Mouse (Mus musculus) limb, embryonic 14.5 days (tissue): ENCODE data around the gene Adamts16. TPM values are rescaled to one million over a fixed set of nuclear protein-coding genes. Genes with fewer than 3 reads are reported as not detected.

Experiments
- ATAC-seq: fragments of 200-750 bp; cut with Nextera tagmentation; 2 replicates; pipeline ENCODE4 v1.8.0; 2017; ENCODE audit warnings: low read depth, moderate number of reproducible peaks, moderate TSS enrichment; ENCODE audit not compliant: low FRiP score
- DNase-seq: peaks from one replicate; pipeline ENCODE4 v3.0.0-alpha.2; 2015; ENCODE audit warnings: low spot score
- H3K27ac ChIP-seq: fragments of 300-500 bp; sonication (generic); replicated peaks from 2 replicates; pipeline ENCODE4 v1.5.1; 2014; ENCODE audit warnings: low read depth, mild to moderate bottlenecking, low read length, moderate library complexity, mixed read lengths
- H3K27me3 ChIP-seq: fragments of 300-500 bp; sonication (generic); 2 replicates; pipeline ENCODE4 v1.6.1; 2014; ENCODE audit warnings: low read length, mixed read lengths; ENCODE audit not compliant: control insufficient read depth, insufficient read depth
- H3K36me3 ChIP-seq: fragments of 300-500 bp; sonication (generic); 2 replicates; pipeline ENCODE4 v1.6.1; 2014; ENCODE audit warnings: mild to moderate bottlenecking, low read length, moderate library complexity, mixed read lengths; ENCODE audit not compliant: control insufficient read depth, insufficient read depth
- H3K4me1 ChIP-seq: fragments of 300-500 bp; sonication (generic); 2 replicates; pipeline ENCODE4 v1.6.1; 2014; ENCODE audit warnings: antibody characterized with exemption, low read length, mixed read lengths; ENCODE audit not compliant: control insufficient read depth, insufficient read depth
- H3K4me2 ChIP-seq: fragments of 300-500 bp; sonication (generic); replicated peaks from 2 replicates; pipeline ENCODE4 v1.6.1; 2014; ENCODE audit warnings: low read depth, mild to moderate bottlenecking, low read length, moderate library complexity; ENCODE audit not compliant: severe bottlenecking
- H3K4me3 ChIP-seq: fragments of 300-500 bp; sonication (generic); replicated peaks from 2 replicates; pipeline ENCODE4 v1.5.1; 2014; ENCODE audit warnings: low read length
- H3K9ac ChIP-seq: fragments of 300-500 bp; sonication (generic); 2 replicates; pipeline ENCODE4 v1.6.1; 2014; ENCODE audit warnings: mild to moderate bottlenecking, low read depth, low read length, moderate library complexity; ENCODE audit not compliant: severe bottlenecking
- H3K9me3 ChIP-seq: fragments of 300-500 bp; sonication (generic); 2 replicates; pipeline ENCODE4 v1.6.1; 2016; ENCODE audit warnings: low read length; ENCODE audit not compliant: control insufficient read depth
- POLR2A ChIP-seq: fragments of 200-500 bp; IDR thresholded peaks from 2 replicates; pipeline ENCODE4 v1.8.0; 2012; ENCODE audit warnings: inconsistent platforms, mild to moderate bottlenecking, moderate library complexity, borderline replicate concordance; ENCODE audit not compliant: insufficient read depth, insufficient read length; ENCODE audit errors: extremely low read depth
- WGBS: fragments of 180-500 bp; shearing (Covaris S2); extraction: QIAGEN DNeasy Blood & Tissue Kit; methylation state at CpG from one replicate; pipeline ENCODE4 v1.1.7; 2014; 5-methylcytosine and 5-hydroxymethylcytosine counted together
- polyA plus RNA-seq, 2 experiments: library from polyadenylated mRNA; depleted of rRNA in 1 of 2; stranded (reverse) in 1 of 2; unstranded in 1 of 2; fragments of >200 nt; fragmentation: Nextera tagmentation in 1 of 2; extraction: Ambion mirVana in 1 of 2; gene quantifications; 2 replicates each; pipeline versions ENCODE4 v1.2.1 to v1.2.3; 2012 to 2014

The Adamts16 gene
- polyA plus RNA-seq, 2 experiments: 1.8 to 4.7 TPM

DNA sequence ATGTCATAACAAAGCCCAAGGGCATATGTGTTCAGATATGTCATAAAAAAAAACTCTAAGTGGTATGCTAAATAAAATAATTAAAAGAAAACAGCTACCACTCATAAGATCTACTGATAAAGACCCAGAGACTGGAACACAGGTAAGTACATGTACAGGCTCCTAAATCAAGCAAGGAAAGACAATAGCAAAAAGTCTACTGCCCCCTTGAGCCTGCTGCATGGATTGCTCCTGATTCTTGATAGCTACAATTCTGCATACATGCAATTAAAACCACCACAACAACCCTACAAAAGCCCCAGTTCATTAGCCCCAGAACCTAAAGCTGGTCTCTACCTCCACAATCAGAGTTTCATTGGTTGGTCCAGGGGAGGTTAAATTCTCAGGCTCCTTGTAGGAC lies 74.1 kb downstream of the Adamts16 start:
- no peak overlapping the region for H3K4me2 ChIP-seq
- no peaks in the 10 kb centered on the region for H3K9me3 ChIP-seq
- no peaks in the 10 kb centered on the region for H3K4me1 ChIP-seq
- no peak overlapping the region for H3K4me3 ChIP-seq
- no peak overlapping the region for H3K9ac ChIP-seq
- ATAC-seq: no peak
- H3K27me3 ChIP-seq: no peaks in the 10 kb centered on the region
- H3K27ac ChIP-seq: no peak overlapping the region
- no peak for DNase-seq
- no peaks in the 10 kb centered on the region for H3K36me3 ChIP-seq
- no peak for TF ChIP-seq POLR2A

DNA sequence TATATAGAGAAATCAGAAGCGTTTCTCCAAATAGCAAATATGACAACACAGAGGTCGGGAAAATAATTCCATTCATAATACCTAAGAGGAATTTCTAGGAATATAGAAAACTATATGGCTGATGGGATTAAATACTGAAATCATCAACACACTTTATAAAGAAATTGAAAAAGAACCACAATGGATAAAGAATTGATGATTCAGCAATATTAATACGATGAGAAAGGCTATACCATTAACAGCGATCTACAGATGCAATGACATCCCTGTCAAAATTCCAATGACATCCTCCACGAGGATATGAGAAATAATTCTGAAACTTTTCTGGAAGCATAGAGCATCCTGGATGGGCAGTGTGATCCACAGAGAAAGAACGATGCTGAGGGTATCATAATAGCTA lies 76.9 kb downstream of the Adamts16 start:
- ATAC-seq (no peak), DNase-seq (no peak)
- Histone ChIP-seq H3K36me3 (no peaks in the 10 kb centered on the region), H3K9ac (no peak overlapping the region), H3K4me2 (no peak overlapping the region), H3K4me3 (no peak overlapping the region), H3K9me3 (no peaks in the 10 kb centered on the region), H3K27me3 (no peaks in the 10 kb centered on the region), H3K27ac (no peak overlapping the region), H3K4me1 (no peaks in the 10 kb centered on the region)
- TF ChIP-seq POLR2A: no peak
- WGBS: 84% methylated on average over 6 of the region's 6 CpGs

DNA sequence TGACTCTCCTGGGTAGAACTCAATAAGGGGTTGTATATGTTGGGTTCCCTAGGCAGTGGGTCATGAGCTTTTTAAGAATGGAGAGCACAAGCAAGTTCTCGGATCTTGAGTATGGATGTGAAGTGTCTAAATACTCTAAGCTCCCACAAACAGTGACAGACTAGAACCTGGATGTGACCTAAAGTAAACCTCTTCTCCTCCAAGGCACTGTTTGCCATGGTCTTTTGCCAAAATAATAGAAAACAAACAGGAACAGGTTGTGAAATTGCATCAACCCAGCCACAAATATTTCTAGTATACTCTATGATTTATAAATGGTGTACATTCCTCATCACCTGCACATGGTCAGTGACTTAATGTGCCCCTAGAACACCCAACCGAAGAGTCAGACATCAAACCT lies 79.0 kb downstream of the Adamts16 start:
- H3K9ac ChIP-seq: no peak overlapping the region
- no peak for TF ChIP-seq POLR2A
- WGBS: 80% methylated on average over 2 of the region's 2 CpGs

DNA sequence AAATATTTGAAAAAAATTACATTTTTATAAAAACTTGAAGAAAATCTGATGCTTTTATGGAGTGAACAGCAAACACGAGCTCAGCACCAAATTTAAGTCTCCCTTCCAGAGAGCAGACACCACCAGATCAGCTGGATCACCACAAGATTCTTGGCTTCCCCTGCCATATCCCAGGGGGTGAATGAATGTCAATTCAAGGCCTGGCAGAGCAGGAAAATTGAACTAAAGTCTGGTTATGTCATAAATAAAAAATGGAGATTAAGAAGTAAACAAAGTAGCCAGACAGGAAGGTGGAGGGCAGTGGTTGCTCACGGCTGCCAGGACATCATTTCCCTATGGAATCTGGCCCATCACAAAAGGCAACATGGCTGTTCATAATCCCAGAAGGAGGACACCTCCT lies 80.3 kb downstream of the Adamts16 start:
- Histone ChIP-seq H3K4me2 (no peak overlapping the region), H3K4me1 (no peaks in the 10 kb centered on the region), H3K9ac (no peak overlapping the region), H3K27ac (no peak overlapping the region), H3K4me3 (no peak overlapping the region), H3K36me3 (no peaks in the 10 kb centered on the region), H3K9me3 (no peaks in the 10 kb centered on the region), H3K27me3 (no peaks in the 10 kb centered on the region)
- WGBS: 58% methylated on average over 2 of the region's 2 CpGs
- DNase-seq (no peak), ATAC-seq (no peak)
- TF ChIP-seq POLR2A: no peak

More for the DNA sequence above, 79.0 kb downstream of the Adamts16 start:
- Histone ChIP-seq H3K27ac (no peak overlapping the region), H3K4me2 (no peak overlapping the region), H3K27me3 (no peaks in the 10 kb centered on the region), H3K36me3 (no peaks in the 10 kb centered on the region), H3K9me3 (no peaks in the 10 kb centered on the region), H3K4me3 (no peak overlapping the region), H3K4me1 (no peaks in the 10 kb centered on the region)
- ATAC-seq (no peak), DNase-seq (no peak)

DNA sequence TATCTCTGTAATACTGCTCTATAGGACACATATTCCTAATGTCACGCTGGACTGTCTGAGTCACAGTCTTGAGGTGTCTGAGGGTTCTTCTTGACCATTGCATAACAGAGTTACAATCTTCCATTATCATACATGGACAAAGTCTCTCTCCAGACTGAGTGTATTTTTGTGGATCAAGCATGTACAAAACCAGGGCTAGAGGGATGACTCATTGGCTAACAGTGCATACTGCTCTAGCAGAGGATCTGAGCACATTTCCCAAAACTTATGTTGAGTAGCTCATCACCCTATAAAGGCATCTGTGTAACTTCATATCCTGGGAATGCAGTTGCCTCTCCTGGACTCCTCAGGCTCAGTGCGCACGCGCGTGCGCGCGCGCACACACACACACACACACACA lies 81.4 kb downstream of the Adamts16 start:
- Histone ChIP-seq H3K4me3 (no peak overlapping the region), H3K4me2 (no peak overlapping the region), H3K36me3 (no peaks in the 10 kb centered on the region), H3K4me1 (no peaks in the 10 kb centered on the region), H3K27me3 (no peaks in the 10 kb centered on the region), H3K9me3 (no peaks in the 10 kb centered on the region), H3K27ac (no peak overlapping the region), H3K9ac (no peak overlapping the region)
- 98% methylated on average over 9 of the region's 9 CpGs for WGBS
- ATAC-seq (no peak), DNase-seq (no peak)
- TF ChIP-seq POLR2A: no peak

DNA sequence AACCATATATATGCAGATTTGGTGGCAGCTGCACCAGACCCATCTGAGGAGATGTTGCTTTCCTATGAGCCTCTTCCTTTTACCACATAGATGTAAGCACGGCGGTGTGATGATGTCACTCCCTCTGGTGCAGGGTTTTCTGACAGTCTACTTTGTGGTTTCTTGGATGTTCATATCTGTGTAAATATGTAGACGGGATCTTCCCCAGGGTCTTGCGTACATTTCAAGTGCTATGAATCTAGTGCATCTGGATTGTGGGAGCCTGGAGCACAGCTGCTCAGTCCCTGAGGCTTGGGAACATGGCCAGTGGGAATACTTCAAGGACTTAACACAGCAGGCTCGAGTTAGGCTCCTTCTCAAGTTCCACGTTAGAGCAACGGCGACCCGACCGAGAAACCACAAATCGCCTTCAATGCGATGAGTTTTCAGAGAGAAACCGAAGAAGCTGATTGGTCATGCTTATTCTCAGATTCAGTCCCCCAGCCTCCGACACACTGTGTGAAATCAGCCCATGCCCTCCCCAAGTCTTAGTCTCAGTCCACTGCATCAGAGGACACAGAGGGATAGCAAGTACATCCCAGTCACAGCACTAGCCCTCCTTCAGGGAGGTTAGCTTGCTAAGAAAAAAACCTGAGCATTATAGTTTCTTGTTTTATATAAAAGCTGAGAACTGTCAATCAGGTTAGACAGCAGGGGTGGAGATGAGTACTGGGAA lies 95.2 kb downstream of the Adamts16 start:
- Histone ChIP-seq H3K4me3 (no peak overlapping the region), H3K4me1 (peaks cover 6% of the 10 kb centered on the region; the same call in 1 of the 2 replicates), H3K9me3 (no peaks in the 10 kb centered on the region), H3K27ac (no peak overlapping the region), H3K36me3 (no peaks in the 10 kb centered on the region), H3K27me3 (no peaks in the 10 kb centered on the region), H3K4me2 (no peak overlapping the region), H3K9ac (no peak overlapping the region)
- no peak for TF ChIP-seq POLR2A
- DNase-seq (peak; percentile 28), ATAC-seq (peak; percentile 83)
- WGBS: 55% methylated on average over 14 of the region's 14 CpGs
